Mouse (Mus musculus): ENCODE measurements at regions not wholly inside any gene's neighbourhood (a gene's known extent, or its start where the extent isn't known, plus 50 kb on each side); places are given as distances from the start of the nearest gene placed in this dataset.
A peak's percentile ranks its signal among the peaks of the same experiment; 100 is the strongest.

DNA sequence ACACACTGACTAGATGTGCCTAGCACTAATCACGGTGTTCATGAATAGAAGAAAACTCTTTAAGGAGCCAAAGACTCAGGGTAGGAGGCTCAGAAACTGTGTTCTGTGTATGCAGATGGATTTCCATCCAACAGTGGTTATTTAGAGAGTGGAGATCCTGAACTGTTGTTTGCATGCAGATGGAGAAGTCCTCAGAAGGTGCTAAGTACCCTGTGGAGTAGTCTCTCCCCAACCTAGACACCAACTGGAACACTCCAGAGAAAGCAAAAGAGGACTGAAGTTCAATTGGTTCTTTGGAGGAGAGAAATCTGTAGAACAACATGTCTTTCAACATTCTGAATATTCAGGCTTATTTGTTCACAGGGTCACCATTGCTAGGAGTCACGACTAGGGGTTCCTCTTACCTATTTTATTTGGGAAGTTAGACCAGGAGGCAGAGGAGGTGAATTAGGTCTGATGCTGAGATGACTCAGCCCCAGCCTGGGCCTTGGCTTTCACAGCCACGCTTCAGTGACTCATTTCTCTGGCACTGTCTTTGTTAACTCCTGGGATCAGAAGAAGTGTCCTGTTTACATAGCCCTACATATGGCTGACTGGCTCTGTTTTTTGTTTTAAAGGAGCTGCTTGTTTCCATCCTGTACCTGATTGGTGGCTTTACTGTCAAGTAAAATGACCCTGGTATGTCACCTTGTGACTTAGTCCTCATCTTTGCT, 742.0 kb downstream of the Kcna4 start:
- DNase-seq (ENCODE audit: low read depth), result no peak

DNA sequence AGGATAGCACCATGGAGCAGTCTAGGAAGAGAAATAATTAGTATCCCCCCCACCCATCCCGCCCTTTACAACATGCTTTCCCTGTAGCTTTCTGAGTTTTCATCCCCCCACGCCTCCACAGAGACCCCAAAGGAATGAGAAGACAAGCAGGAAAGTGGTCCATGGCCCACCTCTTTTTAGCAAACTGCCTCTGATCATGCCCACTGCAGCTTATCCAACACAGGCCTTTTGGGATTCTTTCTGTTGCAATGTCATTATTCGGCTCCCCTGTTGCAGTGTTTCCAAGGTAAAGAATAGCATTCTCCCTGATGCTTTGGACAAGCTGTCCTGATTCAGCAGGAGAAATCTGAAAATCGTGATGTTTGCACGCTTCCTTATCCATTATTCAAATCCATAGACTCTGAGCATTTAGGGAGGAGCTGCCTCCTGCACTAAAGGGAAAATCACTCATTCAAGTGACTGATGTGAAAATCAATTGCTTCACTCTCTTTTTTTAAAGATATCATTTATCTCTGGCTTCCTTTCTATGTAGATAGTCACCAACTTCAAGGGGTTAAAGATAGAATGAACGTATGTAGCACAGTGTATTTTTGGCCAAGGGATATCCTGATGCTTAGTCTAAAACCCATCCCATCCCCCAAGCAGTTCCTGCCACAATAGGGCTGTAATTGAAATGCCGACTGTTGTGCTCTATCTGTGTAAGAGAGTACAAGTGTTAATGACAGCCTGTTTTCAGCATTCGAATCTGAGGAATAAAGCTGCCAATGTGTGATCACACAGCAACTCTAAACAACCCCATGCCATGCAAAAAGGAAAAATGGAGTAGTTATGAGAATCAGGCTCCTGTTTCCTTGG, 743.1 kb downstream of the Kcna4 start:
- DNase-seq (ENCODE audit: low read depth), result no peak

DNA sequence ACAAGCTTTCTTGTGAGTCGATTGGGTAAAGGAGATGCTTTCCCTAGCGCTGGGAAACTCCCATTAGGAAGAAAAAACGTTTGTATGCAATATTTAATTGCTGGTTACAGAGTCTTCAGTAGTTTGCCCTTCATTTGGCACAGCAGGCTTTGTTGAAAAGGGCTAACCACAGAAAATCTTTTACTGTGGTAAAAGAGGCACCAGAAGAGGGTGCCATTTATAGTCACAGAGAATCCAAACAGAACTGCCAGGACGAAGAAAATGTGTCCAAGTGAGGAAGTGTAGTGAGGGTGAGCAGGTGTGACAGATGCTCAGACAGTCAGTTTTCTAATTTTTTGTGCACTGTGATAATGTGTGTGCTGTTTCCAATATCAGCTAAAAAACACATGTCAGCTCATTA, 744.4 kb downstream of the Kcna4 start:
- DNase-seq (ENCODE audit: low read depth), result no peak

DNA sequence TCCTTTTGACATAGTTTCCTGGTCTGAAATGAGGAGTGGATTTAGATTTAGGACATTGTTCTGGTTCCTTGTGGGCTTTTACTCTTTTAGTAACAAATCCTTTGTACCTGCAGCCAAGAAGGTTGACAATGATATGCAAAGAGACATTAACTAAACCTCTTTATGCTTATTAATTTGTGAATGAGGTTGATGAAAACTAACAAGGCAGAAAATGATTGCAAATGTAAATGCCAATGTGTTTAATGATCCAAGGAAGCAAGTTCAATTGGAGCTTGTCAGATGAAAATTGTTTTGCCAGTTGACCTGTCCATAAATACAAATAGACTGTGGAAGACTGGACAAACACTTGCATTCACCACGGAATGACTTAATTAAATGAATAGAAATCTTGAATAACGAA, 751.6 kb downstream of the Kcna4 start:
- no peak for DNase-seq (ENCODE audit: low read depth)

DNA sequence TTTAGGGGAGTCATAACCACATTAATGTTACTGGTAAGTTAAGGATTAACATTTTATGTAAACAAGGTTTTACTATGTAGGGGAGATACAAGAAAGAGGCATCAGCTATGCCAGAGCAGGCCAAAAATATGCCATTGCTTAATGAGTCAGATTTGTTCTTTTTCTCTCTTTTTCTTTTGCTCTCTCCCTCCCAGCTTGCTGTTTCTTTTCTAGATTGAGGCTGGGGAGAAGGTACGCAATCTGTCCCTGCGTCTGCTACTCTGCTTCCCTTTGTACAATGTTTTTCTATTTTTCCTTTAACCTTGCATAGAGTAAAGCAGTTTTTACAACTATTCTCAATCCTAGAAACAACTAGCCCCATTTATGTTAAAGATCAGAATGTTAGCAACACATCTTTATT, 754.4 kb downstream of the Kcna4 start:
- DNase-seq (ENCODE audit: low read depth), result no peak

DNA sequence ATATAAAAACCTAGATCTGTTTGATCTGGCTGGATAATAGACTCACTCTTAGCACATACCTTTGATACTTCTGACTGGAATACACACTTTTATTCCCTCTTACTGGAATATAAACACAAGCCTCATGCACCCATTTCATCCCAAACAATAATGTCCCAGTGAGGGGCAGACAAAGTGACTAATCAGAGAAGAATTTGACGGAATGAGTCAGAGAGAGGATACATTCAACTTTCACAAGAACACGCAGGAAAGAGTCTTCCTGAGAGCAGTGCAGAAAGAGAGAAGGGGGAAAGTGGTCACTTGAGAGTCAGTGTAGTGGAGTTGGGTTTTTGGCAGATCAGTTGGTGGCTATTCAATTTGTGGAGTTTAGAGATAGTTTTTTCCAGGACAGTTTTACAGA, 755.6 kb downstream of the Kcna4 start:
- DNase-seq (ENCODE audit: low read depth), result no peak

DNA sequence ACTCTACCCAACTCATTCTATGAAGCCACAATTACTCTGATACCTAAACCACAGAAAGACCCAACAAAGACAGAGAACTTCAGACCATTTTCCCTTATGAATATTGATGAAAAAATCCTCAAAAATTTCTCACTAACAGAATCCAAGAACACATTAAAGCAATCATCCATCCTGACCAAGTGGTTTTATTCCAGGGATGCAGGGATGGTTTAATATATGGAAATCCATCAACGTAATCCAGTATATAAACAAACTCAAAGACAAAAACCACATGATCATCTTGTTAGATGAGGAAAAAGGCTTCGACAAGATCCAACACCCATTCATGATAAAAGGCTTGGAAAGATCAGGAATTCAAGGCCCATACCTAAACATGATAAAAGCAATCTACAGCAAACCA, 772.3 kb downstream of the Kcna4 start:
- peak; percentile 10 for DNase-seq (ENCODE audit: low read depth)

DNA sequence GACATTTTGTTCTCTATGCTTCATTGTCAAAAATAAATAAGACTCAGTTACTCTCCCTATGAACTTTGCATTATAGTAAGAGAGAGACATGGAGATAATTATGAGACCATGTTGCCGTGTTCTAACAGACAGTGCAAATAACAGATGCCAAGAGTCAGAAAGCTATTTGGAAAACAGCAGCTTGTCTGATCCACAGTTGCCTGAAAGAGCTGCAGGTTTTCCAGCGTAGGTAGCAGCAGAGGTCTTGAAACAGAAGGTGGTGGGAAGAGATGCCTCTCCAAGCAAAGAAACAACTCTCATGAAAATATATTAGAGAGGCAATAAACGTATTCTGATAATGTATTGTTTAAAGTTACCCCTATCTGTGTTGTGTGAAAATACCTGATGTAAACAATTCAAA, 793.5 kb downstream of the Kcna4 start:
- no peak for DNase-seq (ENCODE audit: low read depth)

DNA sequence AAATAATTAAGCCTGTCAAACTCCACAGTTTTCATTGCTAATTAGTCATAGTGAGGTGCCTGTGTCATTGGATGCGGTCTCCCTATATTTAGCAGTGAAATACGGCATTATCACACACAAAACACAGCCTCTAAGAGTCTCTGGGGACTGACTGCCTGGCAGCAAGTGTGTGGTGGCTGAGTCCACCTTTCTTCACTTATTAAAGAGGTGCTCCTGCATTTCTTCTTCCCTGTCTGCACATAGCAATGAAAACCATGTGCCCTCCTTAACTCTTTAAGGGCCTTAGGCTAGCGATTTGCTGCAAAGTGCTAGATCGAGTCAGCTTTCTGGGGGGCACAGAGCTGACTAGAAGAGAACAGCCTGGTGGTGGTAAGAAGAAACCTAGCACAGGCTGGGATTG, 799.8 kb downstream of the Kcna4 start:
- no peak for DNase-seq (ENCODE audit: low read depth)

DNA sequence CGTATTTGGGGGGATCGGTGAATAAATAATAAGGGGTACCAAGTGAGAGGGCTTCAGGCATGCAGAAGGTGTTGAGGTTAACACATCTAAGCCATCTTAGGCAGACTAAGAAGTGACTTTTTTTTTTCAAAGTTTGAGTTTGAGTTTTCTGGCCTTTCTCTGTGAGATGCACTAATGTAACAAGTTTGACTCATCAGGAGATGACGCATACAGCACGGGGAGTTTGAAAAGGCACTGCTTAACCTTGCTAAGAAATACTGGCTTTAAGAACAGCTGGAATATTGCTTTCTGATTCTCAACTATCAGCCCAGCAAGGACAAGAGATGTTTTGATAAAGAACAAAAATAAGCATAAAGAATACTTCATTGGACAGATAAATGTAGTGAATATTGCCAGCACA, 806.6 kb downstream of the Kcna4 start:
- no peak for DNase-seq (ENCODE audit: low read depth)

DNA sequence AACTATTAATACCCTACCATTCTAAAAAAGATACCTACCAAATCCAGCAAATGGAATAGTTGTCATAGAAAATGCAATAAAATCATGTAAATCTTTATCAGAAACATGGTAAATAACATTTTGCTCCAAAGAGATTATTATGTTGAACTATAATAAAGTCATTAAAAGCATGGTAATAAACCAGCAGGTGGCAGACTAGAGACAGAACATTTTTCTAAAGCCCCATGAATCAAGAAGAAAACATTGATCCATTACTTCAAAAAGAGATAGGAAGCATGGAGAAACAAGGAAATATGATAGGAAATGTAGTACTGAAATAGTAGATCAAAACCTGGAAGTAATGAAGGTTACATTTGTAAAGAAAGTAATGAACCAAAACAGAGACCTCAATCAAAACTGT, 819.7 kb downstream of the Kcna4 start:
- DNase-seq (ENCODE audit: low read depth), result no peak

DNA sequence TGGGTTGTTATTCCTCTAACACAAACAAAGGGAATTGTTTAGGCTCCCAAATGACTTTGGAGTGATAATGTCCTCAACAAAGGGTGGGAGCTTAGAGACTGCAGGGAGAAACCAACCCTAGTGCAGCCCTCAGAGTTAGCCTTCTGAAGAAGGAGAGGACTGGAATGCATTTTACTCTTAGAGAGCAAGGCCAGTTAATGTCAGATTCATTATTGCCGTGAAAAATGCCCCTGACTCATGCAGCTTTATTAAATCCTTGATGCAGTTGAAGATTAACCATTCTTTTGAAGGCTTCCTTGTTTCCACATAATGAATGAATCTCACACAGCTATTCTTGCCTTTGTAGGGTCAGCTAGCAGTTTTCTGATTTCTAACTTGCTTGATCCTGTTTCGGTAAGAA, 855.3 kb downstream of the Kcna4 start:
- no peak for DNase-seq (ENCODE audit: low read depth)

DNA sequence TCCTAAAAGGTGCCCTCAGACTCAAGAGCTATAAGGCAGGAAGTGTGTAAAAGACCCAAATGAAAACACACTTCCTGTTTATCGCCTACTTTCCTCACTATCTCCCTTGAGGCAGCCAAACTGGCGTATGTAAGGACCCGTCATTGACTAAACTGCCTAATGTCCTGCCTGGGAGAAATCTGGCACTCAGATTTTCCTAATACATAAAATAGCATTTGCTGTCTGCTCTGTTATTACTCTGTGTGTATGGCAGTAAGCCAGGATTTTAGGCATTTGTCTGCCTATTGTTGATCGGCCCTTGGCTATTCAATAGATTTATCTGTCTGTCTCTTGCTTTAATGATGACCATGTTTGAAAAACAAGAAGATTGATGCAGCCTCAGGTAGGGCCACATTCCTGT, 857.8 kb downstream of the Kcna4 start:
- DNase-seq (ENCODE audit: low read depth), result no peak

DNA sequence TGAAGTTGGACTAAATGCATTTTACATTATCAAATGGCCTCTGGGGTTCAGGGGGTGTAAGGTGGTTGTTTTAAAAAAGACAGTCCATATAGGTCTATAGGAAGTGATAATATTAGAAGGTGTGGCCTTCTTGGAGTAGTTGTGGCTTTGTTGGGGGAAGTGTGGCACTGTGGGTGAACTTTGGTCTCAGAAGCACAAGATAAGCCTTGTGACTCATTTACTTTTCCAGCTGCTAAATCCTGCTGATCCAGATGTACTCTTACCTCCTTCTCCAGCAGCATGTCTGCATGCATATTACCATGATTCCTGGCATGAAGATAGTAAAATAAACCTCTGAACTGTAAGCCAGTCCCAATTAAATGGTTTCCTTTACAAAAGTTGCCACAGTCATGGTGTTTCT, 865.8 kb downstream of the Kcna4 start:
- no peak for DNase-seq (ENCODE audit: low read depth)

DNA sequence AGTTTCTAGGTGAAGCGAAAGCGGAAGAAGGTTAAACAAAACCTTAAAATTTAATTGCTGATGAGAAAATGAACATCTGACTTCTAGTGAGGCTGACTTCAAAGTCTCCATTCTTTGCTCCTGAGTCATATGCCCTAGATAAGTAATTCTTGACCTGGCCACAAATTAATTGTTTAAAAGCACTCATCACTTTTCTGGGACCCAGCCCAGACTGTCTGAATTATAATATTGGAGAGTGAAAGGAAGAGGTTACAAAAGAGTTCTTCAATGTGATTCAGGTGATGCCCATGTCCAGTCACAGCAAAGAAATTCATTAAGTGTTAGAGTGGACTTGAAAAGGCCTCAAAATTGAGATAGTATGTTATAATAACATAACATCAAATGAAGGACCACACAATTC, 867.3 kb downstream of the Kcna4 start:
- no peak for DNase-seq (ENCODE audit: low read depth)

DNA sequence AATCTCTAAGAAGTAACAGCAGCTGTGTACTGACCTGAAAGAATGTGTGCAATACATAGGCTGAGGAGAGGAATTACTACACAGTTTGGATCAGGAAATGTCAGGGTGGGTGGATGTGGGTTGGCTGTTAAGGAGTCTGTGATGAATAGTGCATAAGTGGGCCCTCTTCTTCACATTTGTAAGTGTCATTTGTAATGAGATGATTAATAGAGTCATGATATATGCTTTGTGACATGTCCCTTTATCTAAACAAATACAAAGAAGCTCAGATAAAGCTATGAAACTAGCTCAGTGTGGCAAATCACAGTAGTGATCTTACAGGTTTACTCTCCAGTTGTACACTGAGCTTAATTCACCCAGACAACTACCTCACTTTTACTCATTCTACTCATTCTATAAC, 867.9 kb downstream of the Kcna4 start:
- no peak for DNase-seq (ENCODE audit: low read depth)

DNA sequence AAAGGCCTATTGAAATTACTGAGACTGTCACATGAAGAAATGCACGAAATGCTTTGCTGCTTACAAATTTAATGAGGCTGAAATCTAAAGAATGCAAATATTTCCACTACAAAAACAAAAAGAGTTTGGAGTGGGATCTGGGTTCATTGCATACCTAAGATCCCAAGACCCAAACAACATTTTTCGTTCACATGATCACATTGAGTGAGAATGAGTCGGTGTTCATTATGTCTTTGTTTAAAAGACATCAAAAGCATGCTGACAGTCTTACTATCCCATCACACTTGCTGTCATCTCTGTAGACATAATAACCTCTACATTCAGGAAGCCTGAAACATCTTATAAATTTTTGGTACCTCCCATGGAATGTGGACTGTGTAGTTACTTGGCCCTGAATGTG, 870.4 kb downstream of the Kcna4 start:
- DNase-seq (ENCODE audit: low read depth), result no peak

DNA sequence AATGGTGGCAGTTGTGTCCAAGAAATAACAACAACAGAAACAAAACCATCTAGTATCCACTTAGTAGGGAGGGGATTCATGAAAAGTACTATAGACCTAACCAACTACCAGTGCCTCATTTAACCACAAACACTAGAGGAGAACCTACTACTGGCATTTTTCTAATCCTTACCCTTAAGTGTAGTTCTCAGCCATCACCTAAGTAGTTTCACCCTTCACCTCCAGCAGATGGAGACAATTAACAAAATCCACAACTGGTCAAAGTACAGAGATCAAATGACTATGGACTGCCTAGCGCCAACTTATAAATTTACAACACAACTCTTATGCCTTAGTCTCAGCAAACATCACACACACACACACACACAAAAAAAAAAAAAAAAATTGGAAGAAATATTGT, 874.6 kb downstream of the Kcna4 start:
- DNase-seq (ENCODE audit: low read depth), result no peak

Measured in induced T-regulatory cell, adult 2 months (primary cell).